Mouse (Mus musculus) myocyte (in vitro differentiated cells): ENCODE data around the gene Capn10. TPM values are rescaled to one million over a fixed set of nuclear protein-coding genes. Genes with fewer than 3 reads are reported as not detected.

ENCODE experiments used
- H3K27me3 ChIP-seq: one replicate; pipeline ENCODE4 v1.6.1; 2011; ENCODE audit not compliant: control insufficient read depth, insufficient read depth, insufficient read length
- H3K36me3 ChIP-seq: one replicate; pipeline ENCODE4 v1.6.1; 2011; ENCODE audit not compliant: control insufficient read depth, insufficient read depth
- H3K4me2 ChIP-seq: one replicate; pipeline ENCODE4 v1.6.1; 2011; ENCODE audit warnings: low read depth, control low read depth
- H3K4me3 ChIP-seq: one replicate; pipeline ENCODE4 v1.5.1; 2011; ENCODE audit warnings: mild to moderate bottlenecking, control low read depth, moderate library complexity
- H3K79me2 ChIP-seq: one replicate; pipeline ENCODE4 v1.6.1; 2011; ENCODE audit not compliant: control insufficient read depth, insufficient read depth
- H3ac ChIP-seq: one replicate; pipeline ENCODE4 v1.6.1; 2011; ENCODE audit not compliant: control insufficient read depth, insufficient read length
- CEBPB ChIP-seq: IDR thresholded peaks from 2 replicates; pipeline ENCODE4 v1.6.1; 2011; ENCODE audit warnings: mild to moderate bottlenecking, moderate library complexity; ENCODE audit not compliant: poor library complexity, insufficient read depth, severe bottlenecking
- E2F4 ChIP-seq: IDR thresholded peaks from one replicate; pipeline ENCODE4 v1.6.1; 2011; ENCODE audit warnings: mild to moderate bottlenecking, control low read depth, moderate library complexity; ENCODE audit not compliant: insufficient read depth
- MAX ChIP-seq: IDR thresholded peaks from one replicate; pipeline ENCODE4 v1.6.1; 2011; ENCODE audit warnings: low read depth, mild to moderate bottlenecking, control low read depth
- MYOD1 ChIP-seq, 3 experiments: IDR thresholded peaks; one replicate each; pipeline ENCODE4 v1.6.1; 2011; ENCODE audit warnings: control low read depth in 2 of 3, low read depth in 2 of 3, mild to moderate bottlenecking in 2 of 3, moderate library complexity in 1 of 3; ENCODE audit not compliant: insufficient read length in 2 of 3, control insufficient read depth in 1 of 3
- MYOG ChIP-seq, 3 experiments: IDR thresholded peaks; one replicate each; pipeline ENCODE4 v1.6.1; 2011; ENCODE audit warnings: control low read depth in 2 of 3, low read depth in 2 of 3, mild to moderate bottlenecking in 2 of 3; ENCODE audit not compliant: insufficient read length in 2 of 3, control insufficient read depth in 1 of 3, insufficient read depth in 1 of 3
- POLR2A ChIP-seq: IDR thresholded peaks from one replicate; pipeline ENCODE4 v1.6.1; 2011; ENCODE audit warnings: low read depth, mild to moderate bottlenecking, control low read depth, moderate library complexity; ENCODE audit not compliant: insufficient read length
- POLR2AphosphoS2 ChIP-seq: IDR thresholded peaks from one replicate; pipeline ENCODE4 v1.6.1; 2011; ENCODE audit warnings: low read depth, control low read depth; ENCODE audit not compliant: insufficient read length
- REST ChIP-seq: IDR thresholded peaks from one replicate; pipeline ENCODE4 v1.6.1; 2011; ENCODE audit warnings: mild to moderate bottlenecking, control low read depth, moderate library complexity; ENCODE audit not compliant: insufficient read depth, insufficient read length
- SRF ChIP-seq: IDR thresholded peaks from one replicate; pipeline ENCODE4 v1.6.1; 2011; ENCODE audit warnings: low read depth; ENCODE audit not compliant: control insufficient read depth, insufficient read length
- TCF12 ChIP-seq: IDR thresholded peaks from one replicate; pipeline ENCODE4 v1.6.1; 2011; ENCODE audit warnings: mild to moderate bottlenecking, control low read depth; ENCODE audit not compliant: poor library complexity, insufficient read depth, severe bottlenecking
- TCF3 ChIP-seq: IDR thresholded peaks from one replicate; pipeline ENCODE4 v1.6.1; 2011; ENCODE audit warnings: low read depth, control low read depth; ENCODE audit not compliant: insufficient read length
- USF1 ChIP-seq: IDR thresholded peaks from one replicate; pipeline ENCODE4 v1.6.1; 2011; ENCODE audit warnings: low read depth, mild to moderate bottlenecking, control low read depth, moderate library complexity
- polyA plus RNA-seq: library from polyadenylated mRNA; unstranded; fragments of >200 nt; fragmentation: generic; extraction: Trizol; gene quantifications from one replicate; pipeline ENCODE4 v1.2.1, GENCODE M21; 2012; ENCODE audit warnings: missing spikeins

Capn10 gene
- polyA plus RNA-seq, 1 experiment = 23.6 TPM

- TF ChIP-seq POLR2AphosphoS2 (no peak), MYOD1 (IDR thresholded peaks at IDR 0.05; ENCODE audit: control insufficient read depth in 1 of 3, insufficient read length in 2 of 3, low read depth in 2 of 3) (no peak), REST (no peak), POLR2A (no peak), MAX (no peak), TCF12 (no peak), USF1 (no peak), TCF3 (no peak), MYOG (IDR thresholded peaks at IDR 0.05; ENCODE audit: control insufficient read depth in 1 of 3, insufficient read depth in 1 of 3, insufficient read length in 2 of 3, low read depth in 2 of 3) (no peak), E2F4 (no peak)
- no peak overlapping the region for H3ac ChIP-seq
- H3K27me3 ChIP-seq = no peaks in the 10 kb centered on the region
- H3K79me2 ChIP-seq = no peaks in the 10 kb centered on the region
- no peak overlapping the region for H3K4me2 ChIP-seq
- H3K36me3 ChIP-seq = no peaks in the 10 kb centered on the region
- H3K4me3 ChIP-seq = no peak overlapping the region
Measured at GRCm38 (mm10) chr1:92972854-92973253, 38.7 kb downstream of the Capn10 start.

DNA sequence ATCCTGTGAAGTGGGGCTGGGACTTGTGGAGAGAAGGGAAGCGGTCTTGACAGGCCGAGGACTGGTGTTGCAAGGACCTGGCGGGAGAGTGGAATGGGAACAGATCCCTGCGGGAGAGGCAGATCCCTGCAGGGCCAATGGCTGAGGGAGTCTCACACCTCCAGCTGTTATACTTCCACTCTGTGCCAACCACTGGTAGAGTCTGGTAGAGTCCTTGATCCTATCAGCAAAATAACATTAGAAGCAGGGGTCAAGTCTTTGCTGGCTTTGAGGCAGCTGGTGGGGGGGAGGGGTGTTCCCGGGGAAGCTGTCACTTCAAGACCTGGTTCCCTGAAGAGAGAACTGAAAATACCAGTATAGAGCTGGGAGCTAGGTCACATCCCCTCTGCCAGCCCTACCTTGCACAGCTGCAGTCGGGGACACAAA lies 42.0 kb downstream of the Capn10 start:
- Histone ChIP-seq H3K79me2 (no peaks in the 10 kb centered on the region), H3K4me3 (no peak overlapping the region), H3K4me2 (no peak overlapping the region), H3ac (no peak overlapping the region), H3K27me3 (no peaks in the 10 kb centered on the region), H3K36me3 (no peaks in the 10 kb centered on the region)
- TF ChIP-seq USF1 (no peak), TCF12 (no peak), SRF (no peak), CEBPB (no peak), E2F4 (no peak), POLR2AphosphoS2 (no peak), TCF3 (no peak), POLR2A (no peak), MAX (no peak), MYOD1 (IDR thresholded peaks at IDR 0.05; ENCODE audit: control insufficient read depth in 1 of 3, insufficient read length in 2 of 3, low read depth in 2 of 3) (no peak), MYOG (IDR thresholded peaks at IDR 0.05; ENCODE audit: control insufficient read depth in 1 of 3, insufficient read depth in 1 of 3, insufficient read length in 2 of 3, low read depth in 2 of 3) (no peak)

DNA sequence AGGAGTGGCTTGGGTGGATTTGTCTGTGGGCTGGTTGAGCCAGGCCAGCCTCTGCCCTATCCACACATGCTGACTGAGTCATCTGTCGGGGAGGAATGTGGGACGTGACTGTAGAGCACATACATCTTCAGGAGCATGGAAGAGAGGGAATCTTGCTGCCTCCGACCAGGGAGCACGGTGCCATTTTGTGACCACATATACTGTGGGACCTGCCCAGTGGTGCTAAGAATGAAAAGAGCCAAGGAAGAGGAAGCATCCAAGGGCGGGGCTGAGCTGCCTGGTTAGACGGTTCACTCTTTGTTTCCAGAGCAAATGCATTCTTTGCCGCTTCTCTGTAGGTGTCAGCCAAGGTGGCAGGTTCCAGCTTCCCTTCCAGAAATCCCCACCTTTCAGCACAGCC lies 44.5 kb downstream of the Capn10 start:
- H3K36me3 ChIP-seq = no peaks in the 10 kb centered on the region
- H3K27me3 ChIP-seq = peaks cover 12% of the 10 kb centered on the region
- peak overlapping the region; percentile 2 for H3K4me3 ChIP-seq
- H3ac ChIP-seq = no peak overlapping the region
- H3K79me2 ChIP-seq = no peaks in the 10 kb centered on the region
- H3K4me2 ChIP-seq = peak overlapping the region; percentile 58
- TF ChIP-seq POLR2A = no peak
- no peak for TF ChIP-seq TCF3

DNA sequence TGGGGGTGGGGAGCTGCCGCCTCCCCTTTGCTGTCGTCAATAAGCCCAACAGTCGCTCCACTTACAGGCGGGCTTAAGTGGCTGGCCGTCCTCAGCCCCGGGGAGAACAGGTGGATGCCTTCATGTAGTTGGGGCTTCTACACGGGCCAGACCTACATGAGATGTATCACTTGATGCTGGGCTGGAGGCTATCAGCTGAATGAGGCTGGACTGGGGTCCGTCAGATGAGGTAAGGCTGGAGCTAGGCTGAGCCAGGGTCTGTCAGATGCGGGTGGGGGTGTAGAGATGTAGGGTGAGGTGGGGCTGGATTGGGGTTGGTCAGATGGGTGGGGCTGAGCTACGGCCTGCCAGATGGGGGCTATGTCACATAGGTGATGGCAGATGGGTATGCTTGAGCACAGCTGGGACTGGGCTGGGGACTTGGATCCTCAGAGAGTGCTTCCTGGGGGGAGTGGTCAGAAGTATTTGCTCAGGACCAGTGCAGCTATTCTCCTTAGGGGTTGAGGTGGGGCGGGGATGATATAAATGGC lies 45.0 kb downstream of the Capn10 start:
- Histone ChIP-seq H3K36me3 (no peaks in the 10 kb centered on the region), H3ac (no peak overlapping the region), H3K79me2 (no peaks in the 10 kb centered on the region), H3K4me3 (peak overlapping the region; percentile 2), H3K4me2 (peak overlapping the region; percentile 58), H3K27me3 (peaks cover 12% of the 10 kb centered on the region)
- no peak for TF ChIP-seq E2F4
- no peak for TF ChIP-seq TCF3
- TF ChIP-seq CEBPB = no peak
- TF ChIP-seq USF1 = no peak
- no peak for TF ChIP-seq REST
- no peak for TF ChIP-seq MYOG (IDR thresholded peaks at IDR 0.05; ENCODE audit: control insufficient read depth in 1 of 3, insufficient read depth in 1 of 3, insufficient read length in 2 of 3, low read depth in 2 of 3)
- no peak for TF ChIP-seq MYOD1 (IDR thresholded peaks at IDR 0.05; ENCODE audit: control insufficient read depth in 1 of 3, insufficient read length in 2 of 3, low read depth in 2 of 3)
- TF ChIP-seq SRF = no peak
- TF ChIP-seq TCF12 = no peak
- no peak for TF ChIP-seq MAX
- TF ChIP-seq POLR2AphosphoS2 = no peak
- no peak for TF ChIP-seq POLR2A

DNA sequence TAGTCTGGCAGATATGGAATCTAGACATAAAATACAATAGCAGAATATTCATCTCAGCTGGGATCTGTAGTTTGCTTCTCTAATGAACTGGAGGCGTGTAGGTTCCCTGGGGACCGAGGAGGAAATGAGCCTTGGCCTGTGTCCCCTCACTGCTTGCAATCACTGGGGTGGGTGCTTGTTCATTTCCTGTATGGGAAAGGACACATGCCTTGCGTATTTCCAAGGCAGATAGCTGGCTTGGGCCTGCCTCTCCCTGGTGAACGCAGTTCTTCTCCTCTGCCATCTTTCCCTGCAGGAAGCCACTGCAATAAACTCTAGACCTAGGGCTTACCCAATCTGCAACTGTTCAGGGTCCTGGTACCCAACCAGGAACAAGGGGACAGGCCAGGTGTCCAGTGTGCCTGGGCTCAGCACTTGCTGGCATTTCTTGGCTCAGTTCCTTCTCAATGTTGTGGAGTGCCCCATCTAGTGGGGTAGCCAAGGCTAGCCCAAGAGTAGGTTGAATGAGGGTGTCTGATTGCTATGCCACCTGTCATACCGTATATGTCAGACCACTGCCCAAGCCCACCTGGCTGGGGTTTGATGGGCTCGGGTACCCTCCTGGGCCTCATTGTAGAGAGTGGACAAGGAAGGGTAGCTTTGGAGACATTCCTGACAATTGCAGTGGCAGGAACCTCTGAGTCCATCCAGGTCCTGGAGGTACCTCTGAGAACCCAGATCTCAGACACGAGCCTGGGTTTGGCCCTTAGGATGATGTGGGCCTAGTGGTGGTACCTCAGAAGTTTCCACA lies 47.1 kb downstream of the Capn10 start:
- Histone ChIP-seq H3K36me3 (no peaks in the 10 kb centered on the region), H3ac (no peak overlapping the region), H3K4me3 (no peak overlapping the region), H3K27me3 (peaks cover 12% of the 10 kb centered on the region), H3K79me2 (no peaks in the 10 kb centered on the region), H3K4me2 (peak overlapping the region; percentile 30)
- TF ChIP-seq TCF12 = no peak
- no peak for TF ChIP-seq CEBPB
- TF ChIP-seq USF1 = no peak
- TF ChIP-seq MAX = no peak
- TF ChIP-seq TCF3 = no peak
- TF ChIP-seq REST = no peak
- TF ChIP-seq SRF = no peak
- TF ChIP-seq E2F4 = no peak
- TF ChIP-seq MYOG (IDR thresholded peaks at IDR 0.05; ENCODE audit: control insufficient read depth in 1 of 3, insufficient read depth in 1 of 3, insufficient read length in 2 of 3, low read depth in 2 of 3) = no peak
- TF ChIP-seq MYOD1 (IDR thresholded peaks at IDR 0.05; ENCODE audit: control insufficient read depth in 1 of 3, insufficient read length in 2 of 3, low read depth in 2 of 3) = no peak
- no peak for TF ChIP-seq POLR2A
- no peak for TF ChIP-seq POLR2AphosphoS2
